Mouse (Mus musculus): ENCODE data around the gene Itsn1. TPM values are rescaled to one million over a fixed set of nuclear protein-coding genes. Genes with fewer than 3 reads are reported as not detected.

Gene Itsn1
- polyA plus RNA-seq, 1 experiment from 2014 or later: 27.6 TPM

DNA sequence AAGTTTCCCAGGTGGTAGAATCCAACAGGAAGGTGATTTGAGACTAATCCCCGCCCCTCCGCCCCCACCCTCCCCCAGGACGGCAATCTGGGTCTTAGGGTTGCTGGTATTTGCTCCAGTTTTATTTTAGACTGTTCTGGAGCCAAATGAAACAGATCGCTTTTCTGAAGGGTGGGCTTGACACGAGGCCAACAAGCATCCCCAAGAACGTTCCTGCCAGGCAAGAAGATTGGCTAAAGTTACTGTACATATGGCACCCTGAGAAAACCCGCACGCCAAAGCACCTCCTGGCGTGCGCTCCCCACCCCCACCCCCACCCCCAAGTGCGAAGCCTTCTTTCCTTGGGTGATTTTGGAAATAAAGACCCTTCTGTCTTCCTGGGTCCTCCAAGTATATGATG, 178.1 kb downstream of the Itsn1 start:
- Histone ChIP-seq H3K9me3 (replicated peaks) (no peaks in the 10 kb centered on the region), H3K4me1 (no peaks in the 10 kb centered on the region), H3K36me3 (no peaks in the 10 kb centered on the region), H3K9ac (no peak overlapping the region), H3K4me2 (no peak overlapping the region), H3K4me3 (replicated peaks) (no peak overlapping the region), H3K27me3 (no peaks in the 10 kb centered on the region), H3K27ac (no peak overlapping the region)
- WGBS: 75% methylated on average over 11 of the region's 11 CpGs
- no peak for ATAC-seq (replicated peaks; ENCODE audit: low FRiP score)

- Histone ChIP-seq H3K36me3 (no peaks in the 10 kb centered on the region), H3K9ac (no peak overlapping the region), H3K4me1 (no peaks in the 10 kb centered on the region), H3K4me3 (replicated peaks) (no peak overlapping the region), H3K27ac (no peak overlapping the region), H3K9me3 (replicated peaks) (no peaks in the 10 kb centered on the region), H3K27me3 (no peaks in the 10 kb centered on the region), H3K4me2 (no peak overlapping the region)
- ATAC-seq (replicated peaks; ENCODE audit: low FRiP score): no peak
- 83% methylated on average over 15 of the region's 15 CpGs for WGBS
Observed at GRCm38 (mm10) chr16:91909569-91910335, 180.7 kb downstream of the Itsn1 start.

DNA sequence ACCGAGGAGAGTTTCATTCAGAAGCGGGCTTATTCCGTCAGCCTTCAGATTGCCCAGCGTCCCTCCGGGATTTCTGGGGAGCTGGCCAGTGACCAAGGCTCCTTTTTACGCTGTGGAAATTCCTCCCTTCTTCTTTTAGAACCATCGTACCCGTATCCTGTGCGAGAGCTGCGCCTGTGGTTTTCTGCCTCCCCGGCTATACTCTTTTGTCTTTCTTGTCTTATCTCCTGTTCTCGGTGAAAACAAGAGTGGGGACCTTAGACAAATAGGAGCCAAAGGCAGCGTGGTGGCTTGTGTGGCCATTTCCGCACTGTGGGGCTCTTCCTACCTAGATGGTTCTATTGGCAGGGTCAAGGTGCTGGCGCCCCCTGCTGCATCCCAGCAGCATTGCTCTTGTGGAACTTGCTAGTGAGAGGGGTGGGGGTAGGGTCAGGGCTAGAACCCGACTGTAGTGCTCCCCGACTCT, 188.6 kb downstream of the Itsn1 start:
- Histone ChIP-seq H3K27ac (no peak overlapping the region), H3K9me3 (replicated peaks) (no peaks in the 10 kb centered on the region), H3K9ac (no peak overlapping the region), H3K4me3 (replicated peaks) (peak overlapping the region; percentile 34), H3K36me3 (no peaks in the 10 kb centered on the region; the same call in 1 of the 2 replicates), H3K27me3 (no peaks in the 10 kb centered on the region), H3K4me1 (peaks cover 12% of the 10 kb centered on the region), H3K4me2 (peak overlapping the region; percentile 60)
- 30% methylated on average over 17 of the region's 17 CpGs for WGBS
- ATAC-seq (replicated peaks; ENCODE audit: low FRiP score): peak; percentile 73

- H3K36me3 ChIP-seq: peaks cover 8% of the 10 kb centered on the region
- H3K4me1 ChIP-seq: peaks cover 12% of the 10 kb centered on the region
- no peak for ATAC-seq (replicated peaks; ENCODE audit: low FRiP score)
- no peak overlapping the region for H3K27ac ChIP-seq
- H3K9ac ChIP-seq: no peak overlapping the region
- WGBS: 69% methylated on average over 4 of the region's 4 CpGs
- H3K27me3 ChIP-seq: no peaks in the 10 kb centered on the region
- no peak overlapping the region for H3K4me2 ChIP-seq
- H3K9me3 ChIP-seq (replicated peaks): no peaks in the 10 kb centered on the region
- no peak overlapping the region for H3K4me3 ChIP-seq (replicated peaks)
Observed at GRCm38 (mm10) chr16:91918461-91918860, 189.4 kb downstream of the Itsn1 start.

GRCm38 (mm10) chr16:91919056-91919455, 190.0 kb downstream of the Itsn1 start:
- H3K27ac ChIP-seq: no peak overlapping the region
- WGBS: 67% methylated on average over 6 of the region's 6 CpGs
- no peaks in the 10 kb centered on the region for H3K27me3 ChIP-seq
- H3K4me3 ChIP-seq (replicated peaks): no peak overlapping the region
- H3K9me3 ChIP-seq (replicated peaks): no peaks in the 10 kb centered on the region
- ATAC-seq (replicated peaks; ENCODE audit: low FRiP score): no peak
- no peak overlapping the region for H3K4me2 ChIP-seq
- H3K36me3 ChIP-seq: peaks cover 14% of the 10 kb centered on the region
- H3K4me1 ChIP-seq: peaks cover 12% of the 10 kb centered on the region
- H3K9ac ChIP-seq: no peak overlapping the region

DNA sequence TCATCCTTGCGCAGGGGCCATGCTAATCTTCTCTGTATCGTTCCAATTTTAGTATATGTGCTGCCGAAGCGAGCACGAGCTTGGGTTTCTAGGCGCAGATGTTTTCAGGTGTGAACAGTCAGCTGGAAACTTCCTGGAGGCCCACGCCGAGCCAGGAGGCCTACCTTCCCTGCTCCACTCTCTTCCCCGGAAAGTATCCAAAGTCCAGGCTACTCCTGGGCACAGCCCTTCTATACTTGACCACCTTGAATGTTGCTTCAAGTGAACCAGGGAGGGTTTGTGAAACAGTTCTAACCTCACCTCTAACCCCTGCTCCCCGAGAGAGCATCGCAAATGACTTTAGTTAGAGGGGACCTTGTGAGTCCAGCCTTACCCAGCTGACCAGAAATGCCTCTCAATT, 192.3 kb downstream of the Itsn1 start:
- Histone ChIP-seq H3K27ac (no peak overlapping the region), H3K4me2 (no peak overlapping the region), H3K4me1 (peaks cover 12% of the 10 kb centered on the region), H3K9me3 (replicated peaks) (no peaks in the 10 kb centered on the region), H3K4me3 (replicated peaks) (no peak overlapping the region), H3K27me3 (no peaks in the 10 kb centered on the region), H3K9ac (no peak overlapping the region), H3K36me3 (peaks cover 36% of the 10 kb centered on the region)
- ATAC-seq (replicated peaks; ENCODE audit: low FRiP score): no peak
- 92% methylated on average over 11 of the region's 11 CpGs for WGBS

DNA sequence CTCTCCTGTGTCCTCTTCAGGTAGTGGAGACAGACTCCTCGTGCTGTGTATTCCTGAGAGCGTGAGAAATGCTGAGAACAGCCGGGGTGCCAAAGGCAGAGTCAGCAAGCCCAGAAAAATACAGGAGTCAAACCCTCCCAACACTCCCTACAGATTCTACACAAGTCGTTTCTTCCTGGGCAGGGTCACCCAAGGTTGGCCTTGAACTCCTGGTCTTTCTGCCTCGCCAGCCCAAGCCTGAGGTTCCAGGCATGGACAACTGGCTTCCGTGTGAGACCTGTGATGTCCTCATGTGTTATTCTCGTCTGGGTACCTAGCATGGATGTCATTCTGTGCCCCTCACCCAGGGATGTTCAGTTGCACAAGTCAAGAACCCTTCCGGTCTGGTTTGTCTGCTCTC, 193.9 kb downstream of the Itsn1 start:
- H3K4me1 ChIP-seq: peaks cover 2% of the 10 kb centered on the region; the same call in 1 of the 2 replicates
- ATAC-seq (replicated peaks; ENCODE audit: low FRiP score): no peak
- H3K4me2 ChIP-seq: no peak overlapping the region
- H3K27ac ChIP-seq: no peak overlapping the region
- WGBS: 70% methylated on average over 8 of the region's 8 CpGs
- no peak overlapping the region for H3K9ac ChIP-seq
- no peaks in the 10 kb centered on the region for H3K27me3 ChIP-seq
- H3K4me3 ChIP-seq (replicated peaks): no peak overlapping the region
- no peaks in the 10 kb centered on the region for H3K9me3 ChIP-seq (replicated peaks)
- peaks cover 52% of the 10 kb centered on the region for H3K36me3 ChIP-seq

DNA sequence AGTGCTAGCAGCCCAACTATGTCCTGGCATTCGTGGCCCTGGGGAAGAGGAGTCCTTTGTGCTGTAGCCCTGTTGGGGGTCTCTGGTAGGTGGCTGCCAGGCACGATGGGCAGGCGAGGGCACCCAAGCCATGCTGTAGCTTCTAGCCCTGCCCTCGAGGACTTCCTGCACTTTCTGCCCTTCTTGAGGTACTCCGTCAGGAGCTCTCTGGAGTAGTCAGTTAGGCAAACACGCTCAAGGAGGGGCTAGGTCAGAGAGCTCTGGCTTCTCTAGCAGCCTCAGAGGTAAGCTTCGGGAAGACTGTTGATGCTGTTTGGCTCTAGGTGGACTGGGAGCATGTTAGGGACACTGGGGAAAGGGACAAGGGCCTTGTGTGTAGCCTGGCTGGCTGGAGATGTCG, 195.3 kb downstream of the Itsn1 start:
- Histone ChIP-seq H3K9me3 (replicated peaks) (no peaks in the 10 kb centered on the region), H3K9ac (no peak overlapping the region), H3K4me1 (no peaks in the 10 kb centered on the region), H3K4me2 (no peak overlapping the region), H3K27me3 (no peaks in the 10 kb centered on the region), H3K4me3 (replicated peaks) (no peak overlapping the region), H3K27ac (no peak overlapping the region), H3K36me3 (peaks cover 67% of the 10 kb centered on the region)
- 92% methylated on average over 8 of the region's 8 CpGs for WGBS
- ATAC-seq (replicated peaks; ENCODE audit: low FRiP score): no peak

DNA sequence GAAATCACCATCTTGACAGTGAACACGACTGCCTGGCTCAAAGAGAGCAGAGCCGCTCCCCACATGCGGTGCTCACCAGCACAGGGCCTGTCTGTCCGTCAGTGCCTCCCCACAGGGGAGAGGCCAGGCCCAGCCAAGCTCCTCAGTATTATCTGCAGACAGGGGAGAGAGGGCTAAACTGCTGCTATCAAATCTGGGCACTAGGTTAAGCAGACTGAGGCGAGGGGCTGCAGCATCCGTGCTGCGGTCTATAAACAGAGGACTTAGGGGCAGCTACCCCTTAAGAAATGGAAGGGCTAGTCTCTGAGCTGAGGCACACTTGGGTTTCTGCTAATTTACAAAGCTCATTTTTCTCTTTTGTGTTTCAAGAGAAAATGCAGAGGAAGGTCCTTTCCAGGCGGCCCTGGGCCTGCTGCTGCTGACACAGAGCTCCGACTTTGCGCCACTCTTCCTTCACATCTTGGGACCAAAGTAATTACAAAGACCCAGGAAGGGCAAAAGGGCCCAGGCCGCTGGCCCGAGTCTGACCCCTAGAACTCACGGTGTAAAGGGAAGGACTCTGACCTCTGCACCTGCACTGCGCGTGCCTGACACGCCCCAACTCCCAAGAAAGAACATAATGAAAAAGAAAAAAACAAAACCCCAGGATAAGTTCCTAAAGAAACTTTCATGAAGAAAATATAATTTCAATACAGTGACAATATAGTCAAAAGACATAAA, 199.0 kb downstream of the Itsn1 start:
- ATAC-seq (replicated peaks; ENCODE audit: low FRiP score): no peak
- Histone ChIP-seq H3K9ac (no peak overlapping the region), H3K4me1 (peaks cover 11% of the 10 kb centered on the region), H3K9me3 (replicated peaks) (no peaks in the 10 kb centered on the region), H3K27ac (no peak overlapping the region), H3K4me3 (replicated peaks) (no peak overlapping the region), H3K27me3 (no peaks in the 10 kb centered on the region), H3K36me3 (peaks cover 70% of the 10 kb centered on the region), H3K4me2 (no peak overlapping the region)
- WGBS: 88% methylated on average over 16 of the region's 16 CpGs

DNA sequence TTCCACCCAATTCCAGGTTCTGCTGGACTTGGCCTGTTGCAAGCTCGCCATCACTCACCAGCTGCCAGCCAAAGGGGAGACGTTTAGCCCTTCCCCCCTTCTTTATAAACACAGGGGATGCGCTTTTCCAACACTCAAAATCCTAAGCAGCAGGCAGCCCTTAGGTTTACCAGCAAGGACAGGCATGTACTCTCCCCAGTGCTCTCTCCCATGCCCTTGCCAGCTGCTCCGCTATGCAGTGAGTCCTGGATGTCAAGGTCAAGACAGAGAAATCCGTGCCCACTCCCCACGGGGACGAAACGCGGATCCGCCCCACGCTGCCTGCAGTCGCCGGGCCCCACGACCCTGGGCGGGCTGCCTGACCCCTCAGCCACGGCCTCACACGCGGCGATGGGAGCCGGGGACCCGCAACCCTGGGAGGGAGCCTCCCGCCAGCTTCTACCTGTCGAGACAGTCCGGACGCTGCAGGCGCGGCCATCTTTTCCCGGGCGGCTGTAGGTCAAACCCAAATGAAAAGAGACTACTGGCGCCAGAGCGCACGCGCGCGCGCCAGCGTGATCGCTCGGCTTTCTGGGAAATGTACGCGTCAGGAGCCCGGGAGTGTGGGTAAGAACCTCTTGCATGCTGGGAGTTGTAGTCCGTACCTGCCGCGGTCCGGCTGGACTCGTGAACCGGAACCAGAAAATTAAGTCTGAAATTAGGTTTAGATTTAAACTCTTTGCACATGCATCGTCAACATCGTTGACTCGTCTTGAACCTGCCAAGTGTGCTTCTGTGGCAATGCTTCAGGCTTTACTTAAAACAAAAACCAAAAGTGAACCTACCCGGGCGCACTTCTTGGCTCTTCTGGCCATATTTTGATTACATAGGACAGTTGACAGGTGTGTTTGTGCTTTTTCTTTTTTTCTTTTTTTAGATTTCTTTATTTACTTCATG, 202.3 kb downstream of the Itsn1 start:
- ATAC-seq (replicated peaks; ENCODE audit: low FRiP score): peak; percentile 94
- peak overlapping the region; percentile 92 for H3K4me3 ChIP-seq (replicated peaks)
- H3K27ac ChIP-seq: peak overlapping the region; percentile 89
- H3K9ac ChIP-seq: peak overlapping the region; percentile 98
- H3K4me1 ChIP-seq: peaks cover 18% of the 10 kb centered on the region
- no peaks in the 10 kb centered on the region for H3K9me3 ChIP-seq (replicated peaks)
- peaks cover 37% of the 10 kb centered on the region for H3K36me3 ChIP-seq
- peak overlapping the region; percentile 69 for H3K4me2 ChIP-seq
- under 1% methylated on average over 53 of the region's 53 CpGs for WGBS
- H3K27me3 ChIP-seq: no peaks in the 10 kb centered on the region

- Histone ChIP-seq H3K4me2 (peak overlapping the region; percentile 69), H3K4me3 (replicated peaks) (peak overlapping the region; percentile 92), H3K9me3 (replicated peaks) (no peaks in the 10 kb centered on the region), H3K9ac (no peak overlapping the region), H3K4me1 (peaks cover 18% of the 10 kb centered on the region), H3K27me3 (no peaks in the 10 kb centered on the region), H3K27ac (no peak overlapping the region), H3K36me3 (peaks cover 29% of the 10 kb centered on the region)
- WGBS: 54% methylated on average over 8 of the region's 8 CpGs
- ATAC-seq (replicated peaks; ENCODE audit: low FRiP score): no peak
Observed at GRCm38 (mm10) chr16:91932082-91932690, 203.1 kb downstream of the Itsn1 start.
